ENCODE assay signal across 25 mouse cellular contexts in the genomic region with DNA sequence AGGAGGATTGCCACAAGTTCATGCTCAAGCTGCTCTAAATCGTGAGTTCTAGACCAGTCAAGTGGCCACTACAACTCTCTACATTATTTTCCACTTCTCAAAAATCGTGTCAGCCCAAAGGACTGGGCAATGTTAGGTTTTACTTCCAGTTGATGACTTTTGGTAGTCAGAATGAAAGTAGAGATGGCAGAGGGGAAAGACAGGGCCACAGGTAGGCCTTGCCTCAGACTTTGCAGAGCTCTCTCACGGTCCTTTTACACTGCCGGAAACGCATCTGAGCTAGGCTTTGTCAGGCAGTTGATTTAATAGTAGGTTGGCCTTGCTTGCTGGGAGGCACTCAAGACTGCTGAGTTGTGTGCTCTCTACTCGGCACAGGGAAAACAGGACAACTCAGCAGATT. TPM values are rescaled to one million over a fixed set of nuclear protein-coding genes. Genes with fewer than 3 reads are reported as not detected.
A peak's percentile ranks its signal among the peaks of the same experiment; 100 is the strongest.
DNase-seq lines count a peak whose midpoint lies in the region; ATAC-seq and TF ChIP-seq lines count a peak whose summit lies in the region.
"Had no signal": no experiment of that assay in that cellular context is flagged by ENCODE, and none has a peak within 500 bp of the region (broad histone marks: within the 10 kb centered on the region; RNA-seq: fewer than 3 reads in every experiment).

No protein-coding gene starts in this region.

- peak; percentile 64 for DNase-seq in adrenal gland, adult 8-10 months
- no peak for DNase-seq in adrenal gland, postnatal 25 days
- DNase-seq in lung, postnatal 0 days (ENCODE audit: low spot score) = no peak
- DNase-seq in CH12.LX (ENCODE audit: extremely low read depth) = peak; percentile 77
- DNase-seq in splenic B cell, adult 2 months (ENCODE audit: low read depth, low spot score) = peak; percentile 14
- DNase-seq: B cell, adult 2 months; cerebellum, adult 11-12 months; cerebellum, postnatal 25 days; gastrocnemius, postnatal 36 days; heart, adult 2 months; heart, postnatal 14 days; kidney, adult 8-10 months; kidney, postnatal 14 days; layer of hippocampus, postnatal 36 days; lung, embryonic 14.5 days; right cerebral cortex, postnatal 14 days had no signal

- H3K9me3 ChIP-seq in lung, embryonic 16.5 days (ENCODE audit: control insufficient read depth, low read length) = no peaks in the 10 kb centered on the region
- no peaks in the 10 kb centered on the region for H3K9me3 ChIP-seq in lung, postnatal 0 days (ENCODE audit: low read length)
- no peaks in the 10 kb centered on the region for H3K9me3 ChIP-seq in CH12.LX (replicated peaks; ENCODE audit: low read length)
- H3K9me3 ChIP-seq in intestine, embryonic 15.5 days = no peaks in the 10 kb centered on the region
- H3K9me3 ChIP-seq: embryonic facial prominence, embryonic 12.5 days; forebrain, embryonic 12.5 days; heart, embryonic 13.5 days; midbrain, embryonic 13.5 days; neural tube, embryonic 12.5 days had no signal

- dilution Hi-C loops in CH12.LX (cut with MboI; ENCODE audit: extremely low pct_ligation_motif_present, extremely low pct_unique_long_range_greater_than_20kb, low sequenced_read_pairs) = no loop called here

- H3K4me3 ChIP-seq in lung, embryonic 16.5 days (ENCODE audit: low read length) = no peak overlapping the region
- no peak overlapping the region for H3K4me3 ChIP-seq in lung, postnatal 0 days (ENCODE audit: low read depth, low read length)
- H3K4me3 ChIP-seq in CH12.LX (replicated peaks in 1 of 3; ENCODE audit: low read depth in 2 of 3, low read length in 2 of 3, poor library complexity in 1 of 3) = no peak overlapping the region
- no peak overlapping the region for H3K4me3 ChIP-seq in intestine, embryonic 15.5 days (replicated peaks)
- H3K4me3 ChIP-seq: embryonic facial prominence, embryonic 12.5 days; forebrain, embryonic 12.5 days; heart, adult 2 months; heart, embryonic 13.5 days; midbrain, embryonic 13.5 days; neural tube, embryonic 12.5 days had no signal

- no peak overlapping the region for H3K9ac ChIP-seq in lung, embryonic 16.5 days (ENCODE audit: low read length)
- H3K9ac ChIP-seq in lung, postnatal 0 days (replicated peaks; ENCODE audit: low read depth) = no peak overlapping the region
- H3K9ac ChIP-seq in CH12.LX (ENCODE audit: insufficient read depth, low read depth) = peak overlapping the region; percentile 37
- H3K9ac ChIP-seq in intestine, embryonic 15.5 days = no peak overlapping the region
- H3K9ac ChIP-seq: embryonic facial prominence, embryonic 12.5 days; forebrain, embryonic 12.5 days; heart, embryonic 13.5 days; lung, embryonic 14.5 days; midbrain, embryonic 13.5 days; neural tube, embryonic 12.5 days had no signal

- ATAC-seq in lung, embryonic 16.5 days (ENCODE audit: low read depth) = no peak
- no peak for ATAC-seq in lung, postnatal 0 days
- no peak for ATAC-seq in intestine, embryonic 15.5 days
- ATAC-seq: inflammation-experienced regulatory T-cells, adult 6 months; midbrain, embryonic 13.5 days had no signal

- H3K4me2 ChIP-seq in lung, embryonic 16.5 days (ENCODE audit: low read depth, low read length) = no peak overlapping the region
- no peak overlapping the region for H3K4me2 ChIP-seq in lung, postnatal 0 days (replicated peaks; ENCODE audit: low read depth, low read length)
- peak overlapping the region; percentile 35; the same call in 1 of the 2 replicates for H3K4me2 ChIP-seq in CH12.LX (ENCODE audit: insufficient read depth, low read depth, poor library complexity, severe bottlenecking)
- no peak overlapping the region for H3K4me2 ChIP-seq in intestine, embryonic 15.5 days (replicated peaks)
- H3K4me2 ChIP-seq: embryonic facial prominence, embryonic 12.5 days; forebrain, embryonic 12.5 days; heart, embryonic 13.5 days; lung, embryonic 14.5 days; midbrain, embryonic 13.5 days; neural tube, embryonic 12.5 days had no signal

- in situ Hi-C loops in CH12.LX (cut with MboI; ENCODE audit: low pct_ligation_motif_present, low pct_unique_long_range_greater_than_20kb, low sequenced_read_pairs) = no loop called here

- no peak for TF ChIP-seq CTCF in lung, postnatal 0 days (IDR thresholded peaks at IDR 0.05)
- TF ChIP-seq CTCF in CH12.LX (conservative IDR thresholded peaks at IDR 0.05 in 1 of 2, IDR thresholded peaks at IDR 0.05 in 1 of 2; ENCODE audit: low read depth in 2 of 2, low read length in 2 of 2) = no peak

- no peak for TF ChIP-seq RAD21 in CH12.LX (IDR thresholded peaks at IDR 0.05; ENCODE audit: low read depth, low read length)

- no peaks in the 10 kb centered on the region for H3K27me3 ChIP-seq in lung, embryonic 16.5 days (ENCODE audit: control insufficient read depth, insufficient read depth, low read depth, low read length)
- H3K27me3 ChIP-seq in lung, postnatal 0 days (replicated peaks; ENCODE audit: insufficient read depth, low read length) = no peaks in the 10 kb centered on the region
- peaks cover 4% of the 10 kb centered on the region for H3K27me3 ChIP-seq in CH12.LX (replicated peaks)
- no peaks in the 10 kb centered on the region for H3K27me3 ChIP-seq in splenic B cell, adult 2 months (ENCODE audit: control insufficient read depth, insufficient read depth, low read length, poor library complexity, severe bottlenecking)
- no peaks in the 10 kb centered on the region for H3K27me3 ChIP-seq in intestine, embryonic 15.5 days (replicated peaks)
- H3K27me3 ChIP-seq: embryonic facial prominence, embryonic 12.5 days; forebrain, embryonic 12.5 days; heart, embryonic 13.5 days; midbrain, embryonic 13.5 days; neural tube, embryonic 12.5 days had no signal

- WGBS in lung, embryonic 16.5 days = 70% methylated on average over 6 of the region's 6 CpGs
- WGBS in lung, postnatal 0 days = 65% methylated on average over 6 of the region's 6 CpGs
- 76% methylated on average over 6 of the region's 6 CpGs for WGBS in intestine, embryonic 15.5 days

- no peaks in the 10 kb centered on the region; the same call in 1 of the 2 replicates for H3K36me3 ChIP-seq in lung, embryonic 16.5 days (ENCODE audit: control insufficient read depth, insufficient read depth, low read length)
- H3K36me3 ChIP-seq in lung, postnatal 0 days (ENCODE audit: insufficient read depth, low read length) = no peaks in the 10 kb centered on the region
- peaks cover 5 to 12% of the 10 kb centered on the region in 2 experiments for H3K36me3 ChIP-seq in CH12.LX (replicated peaks in 1 of 2; ENCODE audit: control insufficient read depth in 1 of 2, insufficient read depth in 1 of 2, low read length in 1 of 2)
- no peaks in the 10 kb centered on the region for H3K36me3 ChIP-seq in splenic B cell, adult 2 months (ENCODE audit: control insufficient read depth, insufficient read depth, low read length, poor library complexity, severe bottlenecking)
- H3K36me3 ChIP-seq in intestine, embryonic 15.5 days = no peaks in the 10 kb centered on the region

- H3K79me2 ChIP-seq in CH12.LX (replicated peaks; ENCODE audit: control insufficient read depth, extremely low read depth, insufficient read depth, poor library complexity, severe bottlenecking) = peaks cover 7% of the 10 kb centered on the region; the same call in 1 of the 2 replicates

- TF ChIP-seq POLR2A in CH12.LX (IDR thresholded peaks at IDR 0.05; ENCODE audit: low read depth, low read length) = peak; percentile 63

- H3K4me1 ChIP-seq in lung, embryonic 16.5 days (replicated peaks; ENCODE audit: control insufficient read depth, insufficient read depth, low read length) = peaks cover 15% of the 10 kb centered on the region
- H3K4me1 ChIP-seq in lung, postnatal 0 days (ENCODE audit: insufficient read depth, low read depth, low read length) = peaks cover 7% of the 10 kb centered on the region
- peaks cover 6 to 42% of the 10 kb centered on the region in 2 experiments for H3K4me1 ChIP-seq in CH12.LX (ENCODE audit: control insufficient read depth in 1 of 2, insufficient read depth in 2 of 2)
- peaks cover 17% of the 10 kb centered on the region for H3K4me1 ChIP-seq in intestine, embryonic 15.5 days (replicated peaks)

- 0 out of 2 replicates have a peak overlapping the region, but pooled peaks have one; percentile 12 for H3K27ac ChIP-seq in lung, embryonic 16.5 days (ENCODE audit: low read length)
- H3K27ac ChIP-seq in lung, postnatal 0 days (ENCODE audit: low read length) = no peak overlapping the region
- H3K27ac ChIP-seq in CH12.LX (ENCODE audit: insufficient read depth, low read depth) = peak overlapping the region; percentile 80
- H3K27ac ChIP-seq in intestine, embryonic 15.5 days = no peak overlapping the region
- H3K27ac ChIP-seq: embryonic facial prominence, embryonic 12.5 days; forebrain, embryonic 12.5 days; heart, adult 2 months; heart, embryonic 13.5 days; macrophage; midbrain, embryonic 13.5 days; neural tube, embryonic 12.5 days had no signal

- TF ChIP-seq EP300 in lung, postnatal 0 days (IDR thresholded peaks at IDR 0.05) = no peak
- TF ChIP-seq EP300 in CH12.LX (IDR thresholded peaks at IDR 0.05; ENCODE audit: low read length) = peak; percentile 82

RNA-seq across cellular contexts. Expression of gene Dpagt1, which starts 1.7 kb away (rescaled TPM):
- 10 to 100 TPM; 31.4 to 37.0 (median 34.8) TPM for total RNA-seq in adrenal gland, adult 8-10 months (2022)
- total RNA-seq in adrenal gland, postnatal 25 days (2021) = 34.3 and 34.5 TPM in 2 replicates
- 38.0 and 42.3 TPM in 2 replicates for polyA plus RNA-seq in lung, embryonic 16.5 days (2015; fragmentation: Nextera tagmentation; extraction: Ambion mirVana)
- polyA plus RNA-seq in lung, postnatal 0 days (2015; fragmentation: Nextera tagmentation; extraction: Ambion mirVana) = 38.3 and 42.1 TPM in 2 replicates
- total RNA-seq in CH12.LX (2012; rRNA removed) (15.8 and 16.2 TPM in 2 replicates), CH12.LX (2014; rRNA removed) (6.4 and 8.5 TPM in 2 replicates)
- 31.5 and 41.7 TPM in 2 replicates for polyA plus RNA-seq in CH12.LX (2012; ENCODE audit: insufficient read length, low read depth)
- 38.2 and 38.6 TPM in 2 replicates for polyA plus RNA-seq in intestine, embryonic 15.5 days (2015; fragmentation: Nextera tagmentation; extraction: Ambion mirVana)

RNA-seq across cellular contexts. Expression of gene C2cd2l, which starts 4.1 kb away (rescaled TPM):
- 10 to 100 TPM; 42.6 to 60.5 (median 49.9) TPM for total RNA-seq in adrenal gland, adult 8-10 months (2022)
- total RNA-seq in adrenal gland, postnatal 25 days (2021) = 43.3 and 48.8 TPM in 2 replicates
- polyA plus RNA-seq in lung, embryonic 16.5 days (2015; fragmentation: Nextera tagmentation; extraction: Ambion mirVana) = 6.8 and 7.4 TPM in 2 replicates
- polyA plus RNA-seq in lung, postnatal 0 days (2015; fragmentation: Nextera tagmentation; extraction: Ambion mirVana) = 8.1 and 10.3 TPM in 2 replicates
- total RNA-seq in CH12.LX (2012; rRNA removed) = 7.2 TPM in 2 replicates
- 2.5 and 2.9 TPM in 2 replicates for total RNA-seq in CH12.LX (2014; rRNA removed)
- 7.3 and 8.6 TPM in 2 replicates for polyA plus RNA-seq in CH12.LX (2012; ENCODE audit: insufficient read length, low read depth)
- polyA plus RNA-seq in intestine, embryonic 15.5 days (2015; fragmentation: Nextera tagmentation; extraction: Ambion mirVana) = 6.8 and 10.6 TPM in 2 replicates

RNA-seq across cellular contexts. Expression of gene H2afx, which starts 10.3 kb away (rescaled TPM):
- 10 to 100 TPM; 25.9 to 44.6 (median 31.7) TPM for total RNA-seq in adrenal gland, adult 8-10 months (2022)
- 56.5 and 65.2 TPM in 2 replicates for total RNA-seq in adrenal gland, postnatal 25 days (2021)
- polyA plus RNA-seq in lung, embryonic 16.5 days (2015; fragmentation: Nextera tagmentation; extraction: Ambion mirVana) = 318 and 395 TPM in 2 replicates
- 50.0 and 52.7 TPM in 2 replicates for polyA plus RNA-seq in lung, postnatal 0 days (2015; fragmentation: Nextera tagmentation; extraction: Ambion mirVana)
- 488 and 589 TPM in 2 replicates for total RNA-seq in CH12.LX (2012; rRNA removed)
- total RNA-seq in CH12.LX (2014; rRNA removed) = 32.5 and 36.3 TPM in 2 replicates
- polyA plus RNA-seq in CH12.LX (2012; ENCODE audit: insufficient read length, low read depth) = 39.5 and 56.6 TPM in 2 replicates
- polyA plus RNA-seq in intestine, embryonic 15.5 days (2015; fragmentation: Nextera tagmentation; extraction: Ambion mirVana) = 280 and 298 TPM in 2 replicates

RNA-seq across cellular contexts. Expression of gene Hinfp, which starts 18.7 kb away (rescaled TPM):
- 10 to 100 TPM; 20.3 to 44.4 (median 31.8) TPM for total RNA-seq in adrenal gland, adult 8-10 months (2022)
- total RNA-seq in adrenal gland, postnatal 25 days (2021) = 23.6 and 29.3 TPM in 2 replicates
- polyA plus RNA-seq in lung, embryonic 16.5 days (2015; fragmentation: Nextera tagmentation; extraction: Ambion mirVana) = 24.3 and 25.1 TPM in 2 replicates
- polyA plus RNA-seq in lung, postnatal 0 days (2015; fragmentation: Nextera tagmentation; extraction: Ambion mirVana) = 10.0 and 11.3 TPM in 2 replicates
- total RNA-seq in CH12.LX (2012; rRNA removed) = 16.5 and 16.6 TPM in 2 replicates
- 13.6 and 14.0 TPM in 2 replicates for total RNA-seq in CH12.LX (2014; rRNA removed)
- polyA plus RNA-seq in CH12.LX (2012; ENCODE audit: insufficient read length, low read depth) = 18.9 and 22.3 TPM in 2 replicates
- polyA plus RNA-seq in intestine, embryonic 15.5 days (2015; fragmentation: Nextera tagmentation; extraction: Ambion mirVana) = 19.9 and 21.2 TPM in 2 replicates

RNA-seq across cellular contexts. Expression of gene Hmbs, which starts 19.9 kb away (rescaled TPM):
- 100 to 1,000 TPM in 2 of 4 experiments, 10 to 100 TPM in 2; 82.8 to 122 (median 96.8) TPM for total RNA-seq in adrenal gland, adult 8-10 months (2022)
- total RNA-seq in adrenal gland, postnatal 25 days (2021) = 81.2 and 102 TPM in 2 replicates
- 110 and 117 TPM in 2 replicates for polyA plus RNA-seq in lung, embryonic 16.5 days (2015; fragmentation: Nextera tagmentation; extraction: Ambion mirVana)
- polyA plus RNA-seq in lung, postnatal 0 days (2015; fragmentation: Nextera tagmentation; extraction: Ambion mirVana) = 57.5 and 59.3 TPM in 2 replicates
- 74.0 and 80.9 TPM in 2 replicates for total RNA-seq in CH12.LX (2012; rRNA removed)
- 73.7 and 75.2 TPM in 2 replicates for total RNA-seq in CH12.LX (2014; rRNA removed)
- 65.0 and 65.1 TPM in 2 replicates for polyA plus RNA-seq in CH12.LX (2012; ENCODE audit: insufficient read length, low read depth)
- polyA plus RNA-seq in intestine, embryonic 15.5 days (2015; fragmentation: Nextera tagmentation; extraction: Ambion mirVana) = 128 and 141 TPM in 2 replicates

Comparison
In these comparisons a context has a peak if more than half of its experiments do, and no peak if none do; other contexts are left out.
1. DNase-seq: peak in adrenal gland, adult 8-10 months (single experiment), CH12.LX (single experiment) and splenic B cell, adult 2 months (single experiment); none in adrenal gland, postnatal 25 days (single experiment) and lung, postnatal 0 days (single experiment).
2. H3K27ac ChIP-seq: peak in lung, embryonic 16.5 days (single experiment) and CH12.LX (single experiment); none in lung, postnatal 0 days (single experiment) and intestine, embryonic 15.5 days (single experiment).